Mouse (Mus musculus) adrenal gland, postnatal 10 days (tissue): Measurements from ENCODE around the gene Armc7. TPM values are rescaled to one million over a fixed set of nuclear protein-coding genes. Genes with fewer than 3 reads are reported as not detected.
A peak's percentile ranks its signal among the peaks of the same experiment; 100 is the strongest.
"Not testable (repeated sequence)": the region's sequence is repeated elsewhere in the genome, so short reads cannot be mapped to it uniquely, and the experiment has no call there.

ENCODE experiments used
- DNase-seq: peaks from one replicate; pipeline ENCODE4 v3.0.0; 2021; ENCODE audit warnings: mixed read lengths
- total RNA-seq, 2 experiments: library from RNA; stranded (reverse); gene quantifications; 2 replicates each; pipeline ENCODE4 v1.2.3; 2021

Gene Armc7
- total RNA-seq, 2 experiments from 2014 or later = 5.8 to 7.9 TPM

DNA sequence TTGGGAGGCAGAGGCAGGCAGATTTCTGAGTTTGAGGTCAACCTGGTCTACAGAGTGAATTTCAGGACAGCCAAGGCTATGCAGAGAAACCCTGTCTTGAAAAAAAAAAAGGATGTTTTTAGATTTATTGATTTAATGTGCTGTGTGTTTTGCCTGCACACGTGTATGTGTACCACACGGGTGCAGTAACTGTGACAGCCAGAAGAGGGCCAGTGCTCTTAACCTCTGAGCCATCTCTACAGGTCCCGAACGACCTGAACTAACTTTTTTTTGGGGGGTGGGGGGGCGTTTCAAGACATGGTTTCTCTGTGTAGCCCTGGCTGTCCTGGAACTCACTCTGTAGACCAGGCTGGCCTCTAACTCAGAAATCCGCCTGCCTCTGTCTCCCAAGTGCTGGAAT lies 20.6 kb upstream of the Armc7 start:
- not testable (repeated sequence) for DNase-seq

DNA sequence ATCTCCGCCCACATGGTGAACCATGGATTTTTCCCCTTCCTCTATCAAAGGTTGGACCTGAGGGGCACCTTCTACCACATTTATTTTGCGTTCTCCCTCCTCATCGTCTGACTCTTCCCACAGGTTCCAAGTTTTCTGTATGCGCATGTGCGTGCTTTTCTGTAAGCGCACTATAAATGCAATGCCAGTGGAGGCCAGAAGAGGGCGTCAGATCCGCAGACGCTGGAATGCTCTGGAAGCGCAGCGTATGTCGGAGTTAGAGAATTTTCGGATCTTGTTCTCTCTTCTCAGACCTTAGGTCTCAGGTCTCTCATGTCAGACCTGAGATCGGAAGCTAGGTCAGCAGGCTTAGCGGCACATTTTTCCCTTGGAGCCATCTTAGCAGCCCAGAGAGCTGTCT lies 19.8 kb upstream of the Armc7 start:
- DNase-seq = no peak

DNA sequence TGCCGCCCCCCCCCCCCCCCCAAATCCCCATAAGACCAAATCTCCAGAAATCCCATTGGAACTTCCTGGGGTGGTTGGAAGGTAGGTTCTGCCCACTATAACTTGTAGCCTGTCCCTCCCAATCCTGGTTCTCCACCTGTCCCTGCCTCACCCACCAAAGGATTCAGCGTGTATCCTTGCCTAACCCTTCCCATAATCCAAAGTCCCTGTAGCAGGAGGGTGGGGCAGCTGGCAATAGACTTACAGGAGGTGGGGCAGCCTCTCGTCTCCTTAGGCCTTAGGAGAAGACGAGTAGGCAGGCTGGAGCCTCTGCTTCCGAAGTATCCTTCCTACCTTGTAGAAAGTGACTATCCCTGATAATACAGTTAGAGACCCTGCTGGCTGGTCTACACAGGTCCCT lies 19.3 kb upstream of the Armc7 start:
- no peak for DNase-seq

DNA sequence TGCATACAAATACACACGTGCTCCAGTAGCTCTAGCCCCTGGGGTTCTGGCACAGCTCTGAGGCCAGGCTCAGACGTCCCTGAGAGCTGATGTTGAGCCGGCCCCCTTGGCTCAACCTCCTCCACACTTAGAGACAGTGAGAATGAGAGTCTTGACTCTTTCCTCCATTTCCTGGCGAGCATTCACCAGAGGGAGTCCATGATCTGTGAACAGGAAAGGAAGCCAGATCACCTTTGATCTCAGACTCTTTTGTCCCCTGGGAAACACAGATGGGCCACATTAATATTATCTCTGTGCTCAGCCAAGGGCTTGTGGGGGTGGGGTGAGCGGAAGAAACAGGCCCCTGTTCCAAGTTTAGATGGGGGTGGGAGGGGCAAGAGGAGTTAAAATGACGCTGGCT lies 18.1 kb upstream of the Armc7 start:
- DNase-seq = no peak

DNA sequence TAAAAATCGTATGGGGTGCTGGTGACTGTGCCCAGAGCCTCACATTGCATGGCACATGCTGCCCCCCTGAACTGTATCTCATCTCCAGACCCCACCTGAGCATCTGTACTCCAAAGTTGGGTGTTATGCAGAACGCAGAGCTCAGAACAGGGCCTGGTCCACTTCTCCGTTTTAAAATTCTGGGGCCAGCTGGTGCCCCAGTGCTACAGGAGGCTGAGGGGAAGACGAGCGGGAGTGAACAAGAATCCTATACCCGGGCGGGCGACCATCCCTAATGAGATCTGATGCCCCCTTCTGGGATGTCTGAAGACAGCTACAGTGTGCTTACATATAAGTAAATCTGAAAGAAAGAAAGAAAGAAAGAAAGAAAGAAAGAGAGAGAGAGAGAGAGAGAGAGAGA lies 14.5 kb upstream of the Armc7 start:
- no peak for DNase-seq

DNA sequence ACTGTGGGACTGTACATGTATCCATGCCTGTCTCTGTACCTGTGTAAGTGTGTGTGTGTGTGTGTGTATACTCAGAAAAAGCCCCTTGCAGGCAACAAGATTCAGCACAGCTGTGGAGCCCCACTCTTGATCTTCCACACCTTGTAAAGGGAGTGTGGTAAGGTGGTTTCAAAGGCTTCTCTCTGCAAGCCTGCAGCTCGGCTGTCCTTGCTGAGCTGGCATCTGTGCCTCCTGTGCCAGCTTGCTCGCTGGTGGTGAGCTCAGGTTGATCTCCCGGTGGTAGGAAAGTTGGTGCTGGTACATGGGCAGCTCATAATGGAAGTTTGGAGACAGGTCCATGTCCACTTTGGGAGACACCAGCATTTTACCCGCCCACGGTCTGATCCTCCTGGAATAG lies 13.6 kb upstream of the Armc7 start:
- no peak for DNase-seq

DNA sequence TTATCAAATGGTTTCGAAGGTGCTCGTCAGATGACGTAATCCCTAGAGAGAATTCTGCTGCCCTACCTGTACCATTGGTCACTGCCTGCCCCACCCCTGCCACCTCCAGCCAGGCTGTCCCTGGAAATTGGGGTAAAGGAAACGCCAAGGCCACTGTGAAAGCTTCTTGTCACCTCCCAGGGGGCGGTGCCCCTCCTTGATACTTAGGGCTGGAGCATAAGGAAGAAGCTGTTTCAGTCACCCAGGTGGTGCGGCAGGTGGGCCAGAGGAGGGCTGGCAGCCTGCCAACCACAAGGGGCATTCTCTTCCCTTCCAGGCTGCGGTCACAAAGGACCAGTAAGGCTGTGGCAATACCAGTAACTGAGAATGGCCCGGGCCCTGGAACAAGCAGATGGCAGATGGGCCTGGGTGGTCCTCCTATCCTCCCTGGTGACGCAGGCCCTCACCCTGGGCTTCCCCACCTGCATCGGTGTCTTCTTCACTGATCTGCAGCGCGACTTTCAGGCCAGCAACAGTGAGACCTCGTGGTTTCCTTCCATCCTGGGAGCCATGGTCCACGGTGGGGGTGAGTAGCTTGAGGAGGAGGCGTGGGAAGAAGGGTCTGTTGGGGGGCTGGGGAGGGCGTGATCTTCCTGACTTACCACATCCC lies 13.1 kb upstream of the Armc7 start, which contains the start of gene Slc16a5:
Gene Slc16a5, plus strand, starts transcription at position 232 of the 649 bp plus-strand sequence.
- no peak for DNase-seq

DNA sequence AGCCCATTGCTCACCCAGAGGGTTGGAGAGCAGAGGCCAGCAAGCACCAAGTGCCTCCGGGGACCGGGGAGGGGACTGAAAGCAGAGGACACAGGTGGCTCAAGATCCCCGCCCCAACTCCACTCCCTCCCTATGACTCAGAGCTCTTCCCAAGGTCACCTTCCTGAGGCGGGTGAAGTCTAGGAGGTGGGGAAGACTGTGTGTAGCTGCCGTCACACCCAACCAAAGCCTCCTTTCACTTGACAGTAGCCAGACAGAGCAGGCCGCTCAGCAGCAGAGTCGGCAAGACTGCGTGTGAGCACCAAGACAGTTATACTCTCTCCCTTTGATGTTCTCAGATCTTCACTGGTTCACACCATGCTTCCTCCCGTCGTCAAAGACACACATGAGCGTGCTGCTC lies 12.1 kb upstream of the Armc7 start:
- no peak for DNase-seq

DNA sequence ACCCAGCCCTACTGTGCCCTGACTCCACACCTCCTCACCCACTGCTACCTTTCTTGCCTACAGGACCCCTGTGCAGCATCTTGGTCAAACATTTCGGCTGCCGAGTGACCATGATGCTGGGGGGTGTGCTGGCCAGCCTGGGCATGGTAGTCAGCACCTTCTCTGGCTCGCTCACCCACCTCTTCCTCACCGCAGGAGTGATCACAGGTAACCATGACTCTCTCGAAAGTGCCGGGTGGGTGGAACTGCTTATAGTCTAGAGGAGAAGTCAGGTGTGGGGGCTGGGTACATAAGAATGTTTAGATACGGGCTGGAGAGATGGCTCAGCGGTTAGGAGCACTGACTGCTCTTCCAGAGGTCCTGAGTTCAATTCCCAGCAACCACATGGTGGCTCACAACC lies 10.6 kb upstream of the Armc7 start:
- DNase-seq = no peak

DNA sequence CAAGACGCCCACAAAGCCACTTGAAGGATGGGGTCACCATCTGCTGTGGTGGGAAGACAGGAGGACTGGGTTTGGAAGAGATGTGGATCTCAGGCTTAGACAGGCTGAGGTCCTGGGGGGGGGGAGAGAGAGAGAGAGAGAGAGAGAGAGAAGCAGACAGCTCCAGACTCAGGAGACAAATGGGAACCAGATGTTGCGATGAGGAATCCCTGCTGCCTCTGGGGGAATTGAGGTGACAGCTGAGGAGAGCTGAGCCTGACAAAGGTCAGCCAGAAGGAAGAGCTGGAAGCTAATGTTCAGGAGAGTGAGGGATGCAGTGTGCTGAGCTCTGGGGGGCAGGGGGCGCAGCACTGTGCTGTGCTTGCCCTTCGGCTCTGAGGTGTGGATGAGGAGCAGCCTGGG lies 8.2 kb upstream of the Armc7 start:
- DNase-seq = no peak

DNA sequence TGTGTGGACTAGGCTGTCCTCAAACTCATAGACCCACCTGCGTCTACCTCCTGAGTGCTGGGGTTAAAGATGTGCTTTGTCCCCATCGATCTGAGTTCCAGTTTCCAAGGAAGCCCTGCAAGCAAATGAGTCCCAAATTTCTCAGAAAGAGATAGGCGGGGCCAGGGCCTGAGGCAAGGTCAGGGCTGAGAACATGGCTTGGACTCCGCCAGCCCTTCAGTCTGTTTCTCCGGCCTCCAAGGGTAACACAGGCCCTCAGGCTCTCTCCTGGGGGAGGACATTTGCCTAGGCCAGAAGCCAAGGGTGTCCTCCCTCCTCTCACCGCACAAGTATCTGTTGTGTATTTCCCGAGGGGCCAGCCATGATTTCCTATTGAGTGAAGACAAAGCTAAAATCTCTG lies 3.3 kb upstream of the Armc7 start:
- no peak for DNase-seq

DNA sequence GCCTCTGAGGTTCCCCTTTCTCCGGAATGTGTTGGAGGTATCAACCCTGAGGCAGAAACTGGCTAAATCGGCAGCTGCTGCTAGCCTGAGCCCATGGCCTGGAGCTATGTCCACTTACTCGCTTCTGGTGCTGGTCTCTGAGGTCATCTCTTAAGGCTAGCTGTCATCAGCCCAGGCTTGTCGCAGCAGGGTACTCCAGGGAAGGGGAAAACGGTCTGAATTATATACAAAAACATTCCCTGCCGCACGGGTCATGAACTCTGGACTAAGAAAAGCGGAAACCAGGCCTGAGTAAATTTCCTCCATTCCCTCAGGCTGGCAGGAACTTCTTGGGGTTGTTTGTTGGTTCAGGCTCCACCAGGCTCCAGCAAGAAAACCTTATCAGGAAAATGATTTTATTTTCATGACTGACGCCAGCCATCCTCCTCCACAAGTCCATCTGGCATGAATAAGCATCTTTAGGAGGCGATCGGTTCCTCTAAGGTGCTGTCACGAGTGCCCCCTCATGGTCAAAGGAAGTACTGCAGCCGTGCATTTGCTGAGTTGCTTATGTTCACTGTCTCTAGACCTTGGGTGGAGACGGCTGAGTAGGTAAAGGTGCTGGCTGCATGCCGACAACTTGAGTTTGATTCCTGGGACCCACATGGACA lies 1.7 kb upstream of the Armc7 start:
- peak; percentile 95 for DNase-seq

DNA sequence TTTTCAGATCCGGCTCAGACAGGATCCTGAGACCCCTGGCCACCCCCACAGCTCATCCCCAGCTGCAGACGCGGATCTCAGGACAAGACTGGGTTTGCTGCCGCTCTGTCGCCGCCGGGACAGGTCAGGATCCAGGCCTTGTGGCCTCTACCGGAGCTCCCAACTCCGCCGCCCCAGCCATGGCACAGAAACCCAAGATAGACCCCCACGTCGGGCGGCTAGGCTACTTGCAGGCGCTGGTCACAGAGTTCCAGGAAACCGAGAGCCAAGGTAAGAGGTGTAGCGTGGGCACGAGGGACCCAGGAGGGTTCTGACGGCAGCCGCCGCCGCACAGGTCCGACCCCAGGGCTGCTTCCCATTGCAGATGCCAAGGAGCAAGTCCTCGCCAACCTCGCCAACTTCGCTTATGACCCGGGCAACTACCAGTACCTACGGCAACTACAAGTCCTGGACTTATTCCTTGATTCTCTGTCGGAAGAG lies 331 bp downstream of the Armc7 start:
- DNase-seq = no peak

DNA sequence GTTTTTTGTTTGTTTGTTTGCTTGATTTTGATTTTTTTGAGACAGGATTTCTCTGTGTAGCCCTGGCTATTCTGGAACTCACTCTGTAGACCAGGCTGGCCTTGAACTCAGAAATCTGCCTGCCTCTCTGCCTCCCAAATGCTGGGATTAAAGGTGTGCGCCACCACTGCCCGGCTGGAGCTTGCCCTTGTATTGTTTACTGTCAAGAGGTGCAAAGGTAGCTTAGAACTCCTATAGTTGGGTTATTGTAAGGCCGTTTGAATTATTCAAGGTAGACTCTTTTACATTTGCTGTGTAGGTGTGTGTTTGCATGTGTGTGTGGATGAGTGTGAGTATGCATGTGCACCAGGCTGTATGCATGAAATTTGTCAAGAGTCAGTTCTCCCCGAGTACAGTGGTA lies 1.2 kb downstream of the Armc7 start:
- not testable (repeated sequence) for DNase-seq

DNA sequence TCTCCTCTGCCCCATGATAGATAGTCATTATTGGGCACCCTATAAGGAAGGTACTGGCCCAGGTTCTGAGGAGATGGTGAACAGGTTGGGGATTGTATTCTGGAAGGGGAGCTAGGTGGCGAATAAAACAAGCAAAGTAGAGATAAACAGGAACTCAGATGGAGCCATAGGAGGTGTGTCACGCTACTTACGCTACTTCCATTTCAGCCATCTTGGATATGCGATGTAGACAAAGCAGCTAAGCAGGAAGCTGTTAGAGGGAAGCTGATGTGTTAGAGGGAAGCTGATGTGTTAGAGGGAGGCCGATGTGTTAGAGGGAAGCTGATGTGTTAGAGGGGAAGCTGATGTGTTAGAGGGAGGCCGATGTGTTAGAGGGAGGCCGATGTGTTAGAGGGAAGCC lies 1.9 kb downstream of the Armc7 start:
- DNase-seq = not testable (repeated sequence)

DNA sequence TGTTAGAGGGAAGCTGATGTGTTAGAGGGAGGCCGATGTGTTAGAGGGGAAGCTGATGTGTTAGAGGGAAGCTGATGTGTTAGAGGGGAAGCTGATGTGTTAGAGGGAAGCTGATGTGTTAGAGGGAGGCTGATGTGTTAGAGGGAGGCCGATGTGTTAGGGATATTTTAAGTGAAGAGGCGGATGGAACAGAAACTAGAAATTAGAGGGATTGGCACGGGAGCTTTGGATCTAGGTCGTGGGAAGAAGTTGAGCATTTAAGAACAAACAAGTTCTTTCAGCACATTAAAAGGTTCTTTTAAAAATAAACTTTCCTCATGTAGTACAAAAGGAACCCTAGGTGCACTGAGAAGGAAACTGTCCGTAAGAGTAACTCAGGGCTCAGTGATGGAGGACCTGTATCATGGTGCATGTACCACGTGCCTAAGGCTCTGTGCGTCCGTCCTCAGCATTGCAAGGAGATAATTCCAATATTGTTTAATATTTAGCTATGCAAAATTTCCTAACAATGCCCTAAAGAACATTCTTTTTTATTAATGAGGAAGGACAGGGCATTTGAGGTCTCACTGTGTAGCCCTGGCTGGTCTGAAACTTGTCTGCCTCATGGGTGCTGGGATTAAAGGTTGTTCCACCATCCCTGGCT lies 3.0 kb downstream of the Armc7 start:
- DNase-seq = no peak

DNA sequence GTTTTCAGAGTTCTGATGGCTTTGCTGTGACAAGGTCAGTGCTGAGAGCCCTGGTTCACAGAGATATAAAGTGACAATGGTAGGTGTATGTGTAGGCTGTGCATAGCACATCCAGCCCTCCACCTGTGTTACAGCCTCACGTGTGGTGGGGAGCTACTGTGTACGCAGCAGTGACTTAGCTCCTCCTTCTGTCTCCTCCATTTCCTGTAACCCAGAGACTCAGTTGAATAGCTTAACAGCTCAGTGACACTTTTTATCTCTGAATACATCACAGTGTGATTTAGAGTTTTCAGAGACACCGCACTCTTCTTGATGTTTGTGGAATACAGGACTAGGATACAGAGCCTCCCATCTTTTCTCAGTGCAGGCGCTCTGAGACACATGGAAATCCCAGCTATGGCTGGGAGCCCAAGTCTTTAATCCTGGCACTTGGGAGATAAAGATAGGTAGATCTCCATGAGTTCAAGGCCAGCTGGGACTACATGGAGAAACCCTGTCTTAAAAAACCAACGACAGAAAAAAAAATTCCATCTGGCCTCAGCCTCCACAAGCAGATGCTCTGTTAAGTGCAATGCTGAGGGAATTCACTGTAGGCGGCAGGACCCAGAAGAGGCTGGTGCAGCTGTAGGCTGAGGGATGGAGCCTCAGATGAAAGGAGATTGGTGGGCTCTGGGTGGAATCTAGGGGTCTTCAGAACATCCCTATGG lies 6.2 kb downstream of the Armc7 start:
- DNase-seq = no peak

DNA sequence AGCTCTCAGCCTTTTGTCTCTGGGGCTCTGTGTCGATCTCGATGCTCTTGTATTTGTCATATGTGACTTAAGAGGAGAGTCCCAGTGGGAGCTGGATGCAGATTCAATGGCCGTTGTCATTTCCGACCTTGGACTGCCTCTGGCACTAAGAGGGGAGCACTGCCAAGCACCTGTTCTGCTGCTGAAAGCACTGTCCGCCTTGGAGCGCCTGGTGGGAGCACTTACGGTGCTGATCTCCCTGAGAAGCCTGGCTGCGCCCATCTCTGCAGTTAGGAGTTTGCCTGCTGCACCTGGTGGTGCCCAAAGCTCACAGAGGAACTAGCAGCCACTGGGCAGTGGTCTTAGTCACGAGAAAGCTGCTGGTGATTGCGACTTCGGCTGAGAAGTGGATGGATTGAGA lies 7.8 kb downstream of the Armc7 start:
- DNase-seq = no peak

DNA sequence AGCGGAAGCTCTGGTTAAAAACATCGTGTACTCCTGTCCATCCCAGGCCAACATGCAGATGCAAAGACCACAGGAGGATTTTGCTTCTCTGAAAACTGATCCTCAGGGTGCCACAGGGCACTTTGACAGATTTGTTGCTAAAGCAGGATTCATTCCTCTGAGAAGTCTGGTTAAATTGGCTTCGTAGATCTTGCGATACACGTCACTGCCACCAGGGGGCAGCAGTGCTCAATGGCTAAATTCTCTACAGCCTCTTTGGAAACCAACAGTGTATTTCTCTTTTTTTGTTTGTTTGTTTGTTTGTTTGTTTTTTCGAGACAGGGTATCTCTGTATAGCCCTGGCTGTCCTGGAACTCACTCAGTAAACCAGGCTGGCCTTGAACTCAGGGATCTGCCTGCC lies 8.3 kb downstream of the Armc7 start:
- DNase-seq = peak; percentile 88

DNA sequence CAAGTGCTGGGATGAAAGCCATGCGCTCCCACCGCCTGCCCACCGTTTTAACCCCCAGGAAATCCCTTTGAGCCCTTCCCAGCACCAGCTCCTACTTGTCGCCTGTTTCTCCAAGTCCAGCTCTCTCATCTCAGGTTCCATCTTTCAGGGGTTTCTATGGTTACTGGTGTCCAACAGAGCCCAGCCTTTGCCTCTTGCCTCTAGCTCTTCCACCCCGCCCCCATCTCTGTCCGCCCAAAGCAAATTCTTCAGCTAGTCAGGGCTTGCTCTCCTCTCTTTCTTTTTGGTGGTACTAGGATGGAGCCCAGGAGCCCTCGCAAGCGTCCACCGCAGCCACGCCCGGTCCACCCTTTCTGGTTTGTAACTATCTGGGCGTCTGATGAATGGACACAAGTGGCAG lies 9.7 kb downstream of the Armc7 start:
- DNase-seq = no peak

DNA sequence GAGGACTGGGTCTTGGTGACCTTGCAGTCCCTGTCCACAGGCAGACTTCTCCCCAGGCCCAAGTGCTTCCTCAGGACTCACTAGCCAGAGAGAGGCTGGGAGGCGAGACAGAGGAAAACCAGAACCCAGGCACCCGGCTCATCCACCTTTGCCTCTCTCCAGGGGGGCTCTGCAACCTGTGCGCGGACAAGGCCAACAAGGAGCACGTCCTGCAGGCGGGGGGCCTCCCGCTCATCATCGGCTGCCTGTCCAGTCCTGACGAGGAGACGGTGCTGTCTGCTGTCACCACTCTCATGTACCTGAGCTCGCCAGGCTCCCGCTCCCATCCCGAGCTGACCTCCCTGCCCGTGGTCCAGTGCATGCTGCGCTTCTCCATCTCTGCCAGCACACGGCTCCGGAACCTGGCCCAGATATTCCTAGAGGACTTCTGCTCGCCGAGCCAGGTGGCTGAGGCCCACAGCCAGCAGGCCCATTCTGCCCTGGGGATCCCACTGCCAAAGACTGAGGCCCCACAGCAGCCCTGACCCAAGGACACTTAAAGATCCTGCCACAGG lies 13.2 kb downstream of the Armc7 start:
- DNase-seq = no peak

DNA sequence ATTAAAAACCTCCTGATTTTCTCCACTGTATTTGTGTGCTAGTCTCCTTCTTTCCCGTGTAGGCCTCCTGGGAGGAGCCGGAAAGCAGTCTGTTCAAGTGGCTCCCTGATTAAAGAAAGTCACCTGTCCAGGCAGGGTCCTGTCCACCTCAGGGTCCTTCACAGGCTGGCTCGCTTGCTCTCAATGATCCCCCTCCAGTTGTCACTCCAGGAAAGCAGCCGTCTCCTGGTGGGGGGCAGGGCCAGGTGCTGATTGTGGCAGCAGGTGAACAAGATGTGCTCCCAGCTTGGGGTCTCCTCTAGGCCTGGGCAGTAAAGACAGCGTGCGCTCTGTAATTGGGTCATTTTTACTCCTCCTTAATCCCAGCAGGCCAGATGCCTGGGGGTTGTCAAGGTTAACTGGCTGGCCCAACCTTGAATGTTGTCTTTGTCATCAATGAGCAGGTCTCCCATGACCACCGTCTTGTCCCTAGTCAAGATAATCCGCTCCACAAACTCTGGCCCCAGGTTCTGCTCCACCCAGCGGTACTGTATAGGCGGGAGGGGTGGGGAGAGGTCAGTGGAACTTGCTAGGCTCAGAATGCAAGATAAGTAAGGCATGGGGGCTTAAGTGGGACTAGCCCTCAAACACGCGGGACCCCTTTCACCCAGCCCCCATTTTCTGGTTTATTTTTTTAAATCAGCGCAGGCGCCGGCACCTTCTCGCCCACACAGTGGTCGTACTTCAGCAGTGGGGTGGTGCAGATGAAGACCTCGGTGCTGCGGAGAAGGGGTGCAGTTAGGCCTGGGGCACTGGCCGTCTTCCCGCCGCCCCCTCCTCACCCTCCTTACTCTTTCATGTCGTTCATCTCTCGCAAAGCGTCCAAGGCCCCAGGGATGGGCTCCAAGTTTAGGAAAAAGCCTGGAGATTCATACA lies 15.2 kb downstream of the Armc7 start:
- DNase-seq = peak; percentile 45
